Mouse (Mus musculus) midbrain, embryonic 13.5 days (tissue): ENCODE results near the gene Plch1. TPM values are rescaled to one million over a fixed set of nuclear protein-coding genes. Genes with fewer than 3 reads are reported as not detected.

Experiments used
- ATAC-seq: fragments of 200-750 bp; cut with Nextera tagmentation; 2 replicates; pipeline ENCODE4 v1.8.0; 2017; ENCODE audit warnings: mild to moderate bottlenecking, moderate TSS enrichment, moderate library complexity
- H3K27ac ChIP-seq: fragments of 300-500 bp; sonication (generic); 2 replicates; pipeline ENCODE4 v1.5.1; 2015; ENCODE audit warnings: inconsistent platforms, mild to moderate bottlenecking, moderate library complexity
- H3K27me3 ChIP-seq: fragments of 300-500 bp; sonication (generic); 2 replicates; pipeline ENCODE4 v1.6.1; 2015; ENCODE audit warnings: mild to moderate bottlenecking, inconsistent platforms
- H3K36me3 ChIP-seq: fragments of 300-500 bp; sonication (generic); 2 replicates; pipeline ENCODE4 v1.6.1; 2015; ENCODE audit warnings: mild to moderate bottlenecking, inconsistent platforms
- H3K4me1 ChIP-seq: fragments of 300-500 bp; sonication (generic); replicated peaks from 2 replicates; pipeline ENCODE4 v1.6.1; 2015; ENCODE audit warnings: inconsistent platforms
- H3K4me2 ChIP-seq: fragments of 300-500 bp; sonication (generic); replicated peaks from 2 replicates; pipeline ENCODE4 v1.6.1; 2015; ENCODE audit warnings: moderate library complexity, mild to moderate bottlenecking, inconsistent platforms
- H3K4me3 ChIP-seq: fragments of 300-500 bp; sonication (generic); replicated peaks from 2 replicates; pipeline ENCODE4 v1.5.1; 2015; ENCODE audit warnings: mild to moderate bottlenecking, inconsistent platforms
- H3K9ac ChIP-seq: fragments of 300-500 bp; sonication (generic); replicated peaks from 2 replicates; pipeline ENCODE4 v1.6.1; 2015; ENCODE audit warnings: mild to moderate bottlenecking, inconsistent platforms
- H3K9me3 ChIP-seq: fragments of 300-500 bp; sonication (generic); 2 replicates; pipeline ENCODE4 v1.6.1; 2016; ENCODE audit warnings: mild to moderate bottlenecking, inconsistent platforms
- WGBS: fragments of 180-500 bp; shearing (Covaris S2); methylation state at CpG from one replicate; pipeline ENCODE4 v1.1.7; 2015; 5-methylcytosine and 5-hydroxymethylcytosine counted together
- polyA plus RNA-seq: library from polyadenylated mRNA; unstranded; fragments of >200 nt; fragmentation: Nextera tagmentation; extraction: Ambion mirVana; gene quantifications from 2 replicates; pipeline ENCODE4 v1.2.1, GENCODE M21; 2015

Gene Plch1
- polyA plus RNA-seq = 20.6 and 21.5 TPM in 2 replicates

DNA sequence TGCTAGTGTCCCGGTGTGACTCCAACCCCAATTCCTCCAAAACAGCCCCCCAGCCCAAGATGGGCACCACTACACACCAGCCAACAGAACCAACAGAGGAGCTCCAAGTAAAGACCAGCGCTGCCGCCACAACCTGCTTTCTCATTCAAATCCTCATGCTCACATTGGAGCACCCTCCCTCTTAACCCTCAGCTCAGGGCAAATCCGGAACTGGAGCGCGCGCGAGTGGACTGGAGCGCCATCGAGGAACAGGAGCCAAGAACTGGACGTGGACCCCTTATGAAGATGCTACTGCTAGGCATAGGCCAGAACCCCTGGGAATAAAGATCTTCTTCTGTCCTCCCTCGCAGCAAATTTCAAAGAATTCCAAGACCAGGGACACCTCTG lies at the start of gene Plch1:
Gene Plch1, minus strand, starts transcription at position 164 of the 387 bp plus-strand sequence.
- Histone ChIP-seq H3K9ac (peak within 1 kb of the TSS; percentile 79), H3K27me3 (peaks cover 2% of the 10 kb centered on the region), H3K9me3 (no peaks in the 10 kb centered on the region), H3K4me2 (peak within 1 kb of the TSS; percentile 65), H3K4me3 (peak within 1 kb of the TSS; percentile 65), H3K4me1 (peaks cover 46% of the 10 kb centered on the region), H3K36me3 (no peaks in the 10 kb centered on the region), H3K27ac (peak within 1 kb of the TSS; percentile 91)
- ATAC-seq = peak; percentile 85
- 0% methylated on average over 12 of the region's 12 CpGs for WGBS

DNA sequence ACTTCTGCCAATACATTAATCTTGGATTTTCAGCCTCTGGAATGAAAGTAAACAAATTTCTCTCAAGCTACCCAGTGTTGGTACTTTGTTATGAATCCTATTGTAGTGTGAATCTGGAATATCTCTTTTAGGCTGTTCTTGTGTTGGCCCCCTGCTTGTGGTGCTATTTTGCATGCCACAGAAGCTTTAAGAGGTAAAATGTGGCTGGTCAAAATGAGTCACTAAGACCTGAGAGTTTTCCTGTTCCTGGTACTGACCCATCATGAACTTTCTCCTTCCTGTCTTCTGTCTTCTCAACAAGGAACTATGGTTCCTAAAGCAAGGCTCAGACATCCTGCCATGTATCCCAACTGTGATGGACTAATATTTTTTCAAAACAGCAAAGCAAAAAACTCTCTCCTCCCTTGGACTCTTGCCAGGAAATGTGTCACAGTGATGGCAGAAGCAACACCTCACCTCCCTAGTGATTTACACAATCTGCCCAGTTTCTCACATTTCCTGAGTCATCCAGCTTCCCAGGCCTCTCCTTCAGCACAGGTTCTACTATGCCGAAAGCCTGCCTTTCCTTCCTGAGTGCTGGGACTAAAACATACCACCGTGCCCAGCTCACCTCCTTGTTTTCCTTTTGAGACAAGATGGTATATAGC lies 42.1 kb upstream of the Plch1 start:
- Histone ChIP-seq H3K4me3 (no peak overlapping the region), H3K4me2 (no peak overlapping the region), H3K4me1 (no peaks in the 10 kb centered on the region), H3K9me3 (no peaks in the 10 kb centered on the region), H3K36me3 (peaks cover 12% of the 10 kb centered on the region), H3K27ac (no peak overlapping the region), H3K9ac (no peak overlapping the region), H3K27me3 (no peaks in the 10 kb centered on the region)
- 91% methylated on average over 2 of the region's 2 CpGs for WGBS
- no peak for ATAC-seq

DNA sequence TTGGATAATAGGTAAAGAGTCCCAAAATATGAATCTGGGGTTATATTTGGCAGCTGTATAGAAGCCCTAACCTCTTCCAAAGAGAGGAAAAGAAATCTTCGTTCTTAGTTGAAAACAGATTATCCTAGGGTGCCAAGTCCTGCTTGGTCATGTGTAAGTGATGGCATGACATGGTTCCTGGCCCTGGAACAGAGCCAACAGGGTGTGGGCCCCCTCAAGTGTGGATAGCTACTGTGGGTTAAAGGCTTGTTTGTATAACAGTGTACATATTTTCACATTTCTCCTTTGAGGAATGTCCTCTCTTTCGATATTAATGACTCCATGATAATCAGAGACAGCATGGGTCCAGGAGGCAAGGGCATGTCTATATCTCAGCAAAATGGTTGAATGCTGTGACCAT lies 39.7 kb upstream of the Plch1 start:
- Histone ChIP-seq H3K4me2 (no peak overlapping the region), H3K36me3 (peaks cover 6% of the 10 kb centered on the region), H3K27ac (no peak overlapping the region), H3K9ac (no peak overlapping the region), H3K4me1 (no peaks in the 10 kb centered on the region), H3K27me3 (no peaks in the 10 kb centered on the region), H3K9me3 (no peaks in the 10 kb centered on the region), H3K4me3 (no peak overlapping the region)
- WGBS = 91% methylated on average over 2 of the region's 2 CpGs
- ATAC-seq = no peak

DNA sequence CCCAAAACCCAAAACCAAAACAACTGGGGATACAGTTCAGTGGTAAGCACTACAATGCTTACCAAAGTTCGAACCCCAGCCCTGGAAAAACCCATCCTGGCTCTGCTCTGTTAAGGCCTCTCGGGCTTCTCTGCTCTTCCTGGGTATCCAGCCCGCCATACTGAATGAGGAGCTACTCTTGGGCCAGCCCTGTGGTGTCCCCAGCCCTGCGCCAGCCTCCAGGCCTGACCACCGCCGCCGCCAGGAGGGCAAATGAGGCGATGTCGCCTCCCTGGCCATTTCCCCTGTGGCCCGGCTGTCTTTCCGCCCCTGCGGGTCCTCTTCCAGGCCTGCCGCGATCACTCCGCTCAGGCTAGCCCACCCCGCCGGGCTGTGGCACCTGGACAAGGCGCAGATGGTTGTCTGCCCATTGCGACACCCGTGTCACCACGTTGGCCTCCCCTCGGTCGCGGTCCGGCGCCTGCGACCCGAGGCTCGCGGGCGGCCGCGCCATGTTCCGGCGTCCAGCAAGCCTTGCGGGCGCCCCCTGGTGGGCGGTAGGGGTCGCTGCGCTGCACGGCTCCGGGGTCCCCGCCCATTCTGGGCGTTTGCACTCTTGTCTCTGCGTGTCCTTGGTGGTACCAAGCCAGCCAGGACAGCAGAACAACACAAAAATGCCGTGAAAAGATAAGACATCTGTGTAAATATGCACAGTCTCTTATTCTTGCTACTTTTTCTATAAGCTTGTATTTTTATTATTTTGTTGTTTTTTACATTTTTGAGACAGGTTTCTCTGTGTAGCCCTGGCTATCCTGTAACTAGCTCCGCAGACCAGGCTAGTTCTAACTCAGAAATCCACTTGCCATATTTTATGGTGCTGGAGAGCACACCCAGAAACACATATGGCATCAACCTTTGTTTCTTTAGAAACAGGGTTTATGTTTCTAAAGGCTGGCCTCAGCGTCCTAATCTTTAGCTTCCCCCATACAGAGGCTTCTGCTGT lies 29.9 kb upstream of the Plch1 start, which contains the start of gene E130311K13Rik:
Gene E130311K13Rik, minus strand, starts transcription at position 595 of the 982 bp plus-strand sequence.
- peak; percentile 98 for ATAC-seq
- Histone ChIP-seq H3K36me3 (no peaks in the 10 kb centered on the region), H3K9ac (peak within 1 kb of the TSS; percentile 88), H3K4me2 (peak within 1 kb of the TSS; percentile 67), H3K27me3 (no peaks in the 10 kb centered on the region), H3K4me3 (peak within 1 kb of the TSS; percentile 69), H3K4me1 (no peaks in the 10 kb centered on the region), H3K27ac (peak within 1 kb of the TSS; percentile 80), H3K9me3 (no peaks in the 10 kb centered on the region)
- WGBS = 5% methylated on average over 48 of the region's 48 CpGs

DNA sequence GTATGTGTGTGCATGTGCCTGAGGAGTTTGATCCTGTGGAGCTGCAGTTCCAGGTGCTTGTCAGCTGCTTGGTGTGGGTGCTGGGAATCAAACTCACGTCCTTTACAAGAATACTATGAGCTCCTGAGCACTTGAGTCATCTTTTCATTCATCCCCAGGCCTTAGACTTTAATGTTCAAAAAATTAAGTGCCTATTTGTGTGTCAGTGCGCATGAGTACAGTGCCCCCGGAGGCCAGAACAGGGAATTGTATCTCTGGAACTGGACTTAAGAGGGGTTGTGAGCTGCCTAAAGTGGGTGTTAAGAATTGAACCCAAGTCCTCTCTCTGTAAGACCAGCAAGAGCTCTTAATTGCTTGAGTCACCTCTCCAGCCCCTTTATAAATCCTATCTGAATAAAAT lies 20.4 kb upstream of the Plch1 start:
- ATAC-seq = no peak
- WGBS = 58% methylated on average over 3 of the region's 3 CpGs

DNA sequence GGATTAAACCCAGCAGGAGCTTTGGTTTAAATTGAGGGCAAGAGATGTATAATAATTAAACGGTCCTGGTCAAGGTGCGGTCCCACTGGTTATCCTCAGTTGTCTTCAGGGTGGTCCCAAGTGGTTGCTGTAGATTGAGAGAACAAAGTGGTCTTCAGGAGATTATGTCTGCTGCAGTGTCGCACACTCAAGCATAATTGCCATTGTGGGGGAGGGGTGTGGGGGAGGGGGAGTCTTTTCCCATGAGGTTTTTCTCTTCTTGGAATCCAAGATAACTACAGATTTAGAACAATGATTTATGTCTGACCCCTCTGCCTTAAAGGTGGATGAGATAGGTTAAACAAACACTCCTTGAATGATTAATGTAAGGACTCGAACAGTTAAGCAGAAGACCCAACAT lies 11.0 kb upstream of the Plch1 start:
- Histone ChIP-seq H3K9me3 (no peaks in the 10 kb centered on the region), H3K36me3 (no peaks in the 10 kb centered on the region), H3K4me1 (peaks cover 3% of the 10 kb centered on the region), H3K4me2 (no peak overlapping the region), H3K4me3 (no peak overlapping the region), H3K9ac (no peak overlapping the region), H3K27ac (no peak overlapping the region), H3K27me3 (no peaks in the 10 kb centered on the region)
- 91% methylated on average over 4 of the region's 4 CpGs for WGBS
- ATAC-seq = no peak

More for the DNA sequence above, 20.4 kb upstream of the Plch1 start:
- Histone ChIP-seq H3K4me1 (no peaks in the 10 kb centered on the region), H3K27me3 (no peaks in the 10 kb centered on the region), H3K9me3 (no peaks in the 10 kb centered on the region), H3K27ac (no peak overlapping the region), H3K36me3 (0 out of 2 replicates have a peak, but pooled peaks cover 2% of the 10 kb centered on the region), H3K4me3 (no peak overlapping the region), H3K4me2 (no peak overlapping the region), H3K9ac (no peak overlapping the region)

DNA sequence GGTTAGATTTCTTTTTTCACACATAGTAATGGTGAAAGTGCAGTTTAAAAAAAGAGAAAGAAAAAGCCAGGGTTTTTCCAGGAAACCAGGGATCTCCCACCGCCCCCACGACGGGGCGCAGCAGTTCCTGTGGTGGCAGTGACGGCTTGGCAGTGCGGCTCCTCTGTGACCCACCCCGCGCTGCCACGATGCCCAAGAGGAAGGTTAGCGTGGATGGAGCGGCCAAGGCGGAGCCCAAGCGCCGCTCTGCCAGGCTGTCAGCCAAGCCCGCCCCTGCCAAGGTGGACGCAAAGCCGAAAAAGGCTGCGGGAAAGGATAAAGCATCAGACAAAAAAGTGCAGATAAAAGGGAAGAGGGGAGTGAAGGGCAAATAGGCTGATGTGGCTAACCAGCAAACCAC lies 6.0 kb upstream of the Plch1 start:
- Histone ChIP-seq H3K4me1 (peaks cover 16% of the 10 kb centered on the region), H3K9me3 (no peaks in the 10 kb centered on the region), H3K36me3 (no peaks in the 10 kb centered on the region), H3K9ac (peak overlapping the region; percentile 66), H3K27me3 (peaks cover 4% of the 10 kb centered on the region), H3K27ac (no peak overlapping the region), H3K4me3 (peak overlapping the region; percentile 39), H3K4me2 (peak overlapping the region; percentile 68)
- WGBS = under 1% methylated on average over 18 of the region's 18 CpGs
- peak; percentile 60 for ATAC-seq

DNA sequence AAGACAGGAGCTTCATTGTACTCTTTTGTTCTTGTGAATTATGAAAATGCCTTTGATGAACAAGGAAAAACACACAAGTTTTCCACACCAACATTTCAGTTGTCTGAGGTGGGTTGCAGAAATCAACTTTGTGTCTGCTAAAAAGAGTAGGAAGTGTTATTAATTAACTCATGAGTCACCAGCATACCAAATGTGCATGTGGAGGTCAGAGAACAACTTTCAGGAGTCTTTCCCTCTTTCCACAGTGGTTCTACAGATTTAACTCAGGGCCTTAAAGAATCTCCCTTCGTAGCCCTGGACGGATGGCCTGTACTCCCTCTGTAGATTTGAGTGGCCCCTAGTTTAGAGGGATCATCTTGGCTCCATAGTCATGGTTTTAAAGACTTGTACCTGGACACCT lies 4.9 kb upstream of the Plch1 start:
- H3K4me2 ChIP-seq = no peak overlapping the region

DNA sequence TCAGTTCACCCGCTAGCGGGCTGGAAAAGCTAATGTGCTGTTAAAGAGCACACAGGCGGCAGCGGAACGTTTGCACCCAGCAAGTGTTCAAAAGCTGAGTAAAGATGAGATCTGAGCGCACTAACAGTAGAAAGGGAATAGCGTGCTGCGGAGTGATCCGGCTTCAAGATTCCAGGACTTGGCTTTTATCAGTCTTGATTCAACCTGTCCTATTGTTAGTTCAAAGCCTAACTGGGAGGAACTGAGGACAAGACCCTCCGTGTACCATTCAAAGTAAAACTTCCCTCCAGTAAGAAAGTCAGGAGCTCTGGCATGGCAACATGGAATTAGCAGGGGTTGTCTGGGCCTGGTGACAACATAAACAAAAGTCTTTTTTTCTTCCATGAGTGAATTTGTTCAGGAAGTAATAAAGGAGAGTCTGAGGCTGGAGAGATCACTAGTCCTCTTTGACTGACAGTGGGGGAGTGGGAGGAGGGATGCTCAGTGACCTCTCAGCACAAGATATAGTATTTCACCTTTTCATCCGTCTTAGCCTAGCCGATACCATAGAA lies 824 bp upstream of the Plch1 start:
- ATAC-seq = peak; percentile 13; the same call in 1 of the 2 replicates

More for the DNA sequence above, 4.9 kb upstream of the Plch1 start:
- 78% methylated on average over 2 of the region's 2 CpGs for WGBS
- peaks cover 22% of the 10 kb centered on the region for H3K4me1 ChIP-seq
- H3K9me3 ChIP-seq = no peaks in the 10 kb centered on the region
- no peak for ATAC-seq
- no peak overlapping the region for H3K4me3 ChIP-seq
- no peaks in the 10 kb centered on the region for H3K36me3 ChIP-seq
- H3K27ac ChIP-seq = no peak overlapping the region
- peaks cover 4% of the 10 kb centered on the region for H3K27me3 ChIP-seq
- H3K9ac ChIP-seq = no peak overlapping the region

DNA sequence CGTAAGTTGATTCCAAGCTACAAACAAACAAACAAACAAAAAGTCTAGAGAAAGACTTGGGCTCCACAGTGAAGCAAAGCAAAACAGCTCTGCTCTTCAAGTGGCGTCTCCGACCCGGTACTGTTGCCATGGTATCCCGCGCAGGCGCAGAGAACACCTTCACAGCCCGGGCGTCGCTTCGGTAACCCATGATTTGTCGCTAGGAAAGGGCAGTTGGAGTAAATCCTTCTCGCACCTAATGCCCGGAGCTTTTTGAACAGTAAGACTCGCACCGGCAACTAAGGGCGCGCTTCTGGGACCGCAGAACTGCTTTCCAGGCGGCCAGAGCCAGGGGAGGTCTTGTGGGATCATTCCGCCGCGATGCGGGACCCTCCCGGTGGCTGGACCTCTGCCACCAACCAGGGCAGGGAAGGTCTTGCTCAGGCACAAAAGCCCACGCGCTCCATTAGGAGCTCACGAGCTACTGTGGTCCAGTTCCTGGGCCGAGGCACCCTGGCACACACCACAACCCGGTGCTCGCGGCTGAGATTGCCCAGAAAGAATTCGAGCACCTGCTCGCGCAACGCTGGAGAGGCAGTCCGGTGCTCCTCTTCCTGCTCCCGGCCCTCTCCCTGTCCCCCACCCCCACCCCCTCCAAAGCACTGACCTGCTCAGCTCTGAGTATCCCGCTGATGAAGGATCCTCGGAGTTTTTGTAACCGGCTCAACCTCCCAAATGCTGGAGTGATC lies 527 bp downstream of the Plch1 start:
- Histone ChIP-seq H3K36me3 (no peaks in the 10 kb centered on the region), H3K4me1 (peaks cover 46% of the 10 kb centered on the region), H3K27me3 (no peaks in the 10 kb centered on the region), H3K4me3 (peak overlapping the region; percentile 65), H3K4me2 (peak overlapping the region; percentile 65), H3K9ac (peak overlapping the region; percentile 79), H3K27ac (peak overlapping the region; percentile 91), H3K9me3 (no peaks in the 10 kb centered on the region)
- ATAC-seq = peak; percentile 89
- WGBS = under 1% methylated on average over 41 of the region's 41 CpGs

More for the DNA sequence above, 824 bp upstream of the Plch1 start:
- Histone ChIP-seq H3K9ac (0 out of 2 replicates have a peak overlapping the region, but pooled peaks have one; percentile 23), H3K4me3 (peak overlapping the region; percentile 65), H3K4me1 (peaks cover 47% of the 10 kb centered on the region), H3K9me3 (no peaks in the 10 kb centered on the region), H3K27me3 (peaks cover 4% of the 10 kb centered on the region), H3K36me3 (no peaks in the 10 kb centered on the region), H3K27ac (peak overlapping the region; percentile 91), H3K4me2 (peak overlapping the region; percentile 65)
- WGBS = under 1% methylated on average over 12 of the region's 12 CpGs

DNA sequence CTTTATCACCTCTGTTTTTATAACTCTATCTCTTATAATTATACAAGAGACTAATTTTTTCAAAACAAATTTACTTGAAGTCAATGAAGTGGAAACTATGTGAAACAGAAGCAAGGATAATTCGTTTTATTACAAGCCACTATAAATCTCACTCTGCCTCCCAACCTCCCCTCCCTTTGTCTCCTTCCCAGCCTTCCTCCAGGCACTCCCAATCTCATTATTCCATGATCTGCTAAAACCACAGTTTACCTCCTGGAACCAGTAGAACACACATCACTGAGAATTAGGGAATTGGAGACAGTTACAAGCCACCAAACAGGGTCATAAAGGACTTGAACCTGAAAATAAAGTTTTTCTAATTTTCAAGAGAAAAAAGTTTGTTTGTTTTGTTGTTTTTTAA lies 2.1 kb downstream of the Plch1 start:
- H3K9ac ChIP-seq = peak overlapping the region; percentile 60
- peak overlapping the region; percentile 65 for H3K4me3 ChIP-seq
- peaks cover 49% of the 10 kb centered on the region for H3K4me1 ChIP-seq
- whole genome bisulfite sequencing = 10% methylated on average over 1 of the region's 1 CpGs
- H3K27ac ChIP-seq = peak overlapping the region; percentile 56
- ATAC-seq = no peak
- no peaks in the 10 kb centered on the region for H3K9me3 ChIP-seq
- no peaks in the 10 kb centered on the region for H3K36me3 ChIP-seq
- peak overlapping the region; percentile 65 for H3K4me2 ChIP-seq
- no peaks in the 10 kb centered on the region for H3K27me3 ChIP-seq
